Mouse (Mus musculus) A20 (cell line): ENCODE measurements around the gene Vps26b.

Source experiments
- DNase-seq: peaks from one replicate; pipeline ENCODE4 v3.0.0-alpha.2; 2011; ENCODE audit warnings: low read depth, low spot score

The Vps26b gene

GRCm38 (mm10) chr9:26993900-26994299, 36.0 kb downstream of the Vps26b start:
- DNase-seq: no peak

DNA sequence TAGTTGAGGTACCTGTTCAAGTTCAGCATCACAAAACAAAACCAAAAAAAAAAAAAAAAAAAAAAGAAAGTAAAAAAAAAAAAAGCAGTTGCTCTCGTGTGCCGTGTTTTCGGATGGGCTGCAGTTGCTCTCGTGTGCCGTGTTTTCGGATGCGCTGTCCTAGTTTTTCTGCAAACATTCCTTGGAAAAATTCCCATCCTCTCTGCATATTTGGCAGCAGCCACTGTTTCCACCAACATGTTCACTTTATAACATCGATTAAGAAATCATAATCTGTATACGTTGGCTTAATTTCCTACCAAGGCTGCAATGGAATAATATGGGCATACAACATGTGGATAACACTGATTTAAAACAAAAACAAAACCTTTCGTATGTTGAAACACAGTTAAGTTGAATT, 36.7 kb downstream of the Vps26b start:
- no peak for DNase-seq

DNA sequence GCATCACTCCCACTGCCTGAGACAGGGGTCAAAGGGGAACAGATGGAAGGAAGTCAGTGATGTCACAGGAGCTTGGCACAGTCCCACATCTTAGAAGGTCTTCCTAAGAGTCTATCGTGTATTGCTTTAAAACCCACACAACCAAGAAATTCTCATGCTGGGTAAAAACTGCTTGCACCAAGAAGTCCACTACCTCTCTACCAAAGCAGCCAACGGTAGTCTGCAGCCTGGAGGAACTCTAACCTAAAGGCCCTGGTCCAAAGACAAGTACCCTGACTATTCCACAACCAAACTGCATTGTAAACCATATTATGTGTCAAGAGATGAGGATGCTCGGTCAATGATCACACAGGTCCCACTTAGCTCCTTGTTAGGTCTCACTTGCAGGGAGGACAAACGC, 39.7 kb downstream of the Vps26b start:
- no peak for DNase-seq

GRCm38 (mm10) chr9:26985668-26986277, 44.1 kb downstream of the Vps26b start:
- DNase-seq: no peak

DNA sequence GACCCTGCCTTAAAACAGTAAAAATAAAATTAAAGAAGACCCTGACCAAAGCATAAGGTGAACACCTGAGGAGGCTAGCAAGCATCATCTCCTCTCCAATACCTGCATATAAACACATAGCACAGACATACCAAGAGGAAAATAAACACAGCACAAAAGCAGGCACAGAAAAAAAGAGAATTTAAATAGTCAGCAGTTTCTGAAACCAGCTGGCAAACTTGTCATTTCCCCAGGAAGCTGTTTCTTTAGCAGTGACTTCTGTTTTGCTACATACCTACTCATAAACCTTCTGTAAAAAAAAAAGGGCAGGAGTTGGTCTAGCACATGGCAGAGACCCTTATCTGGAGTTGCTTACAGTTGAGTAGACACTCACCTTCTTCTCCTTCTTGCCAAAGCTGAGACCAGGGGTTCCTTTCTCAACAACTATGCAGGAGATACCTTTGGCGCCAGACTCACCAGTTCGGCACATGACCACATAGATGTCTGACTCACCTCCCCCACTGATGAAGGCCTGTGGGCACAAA, 44.7 kb downstream of the Vps26b start:
- DNase-seq: peak; percentile 22

GRCm38 (mm10) chr9:26978776-26979175, 51.1 kb downstream of the Vps26b start:
- no peak for DNase-seq

DNA sequence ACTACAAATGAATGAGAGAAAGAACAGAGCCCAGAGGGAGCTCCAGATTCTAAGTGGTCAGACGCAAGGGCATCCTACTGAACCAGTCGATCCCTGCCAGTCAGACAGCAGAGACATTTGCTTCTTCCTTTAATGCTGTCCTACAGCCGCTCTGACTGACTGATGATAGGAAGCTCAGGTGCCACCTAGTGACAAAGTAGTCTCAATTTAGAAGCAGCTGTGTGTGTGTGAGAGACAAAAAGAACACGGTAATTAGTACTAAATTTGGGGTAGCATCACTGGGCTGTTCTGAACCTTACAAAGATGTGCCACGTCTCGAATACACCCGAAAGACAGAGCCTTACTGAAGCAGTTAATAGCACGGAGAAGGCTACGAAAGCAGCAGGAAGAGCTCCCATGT, 52.1 kb downstream of the Vps26b start:
- no peak for DNase-seq
